Mouse (Mus musculus) left cerebral cortex, adult 11 months (tissue): ENCODE measurements around the gene Zmynd19.

Source experiments
- DNase-seq: peaks from one replicate; pipeline ENCODE4 v3.0.0; 2022; ENCODE audit warnings: low spot score

The Zmynd19 gene

DNA sequence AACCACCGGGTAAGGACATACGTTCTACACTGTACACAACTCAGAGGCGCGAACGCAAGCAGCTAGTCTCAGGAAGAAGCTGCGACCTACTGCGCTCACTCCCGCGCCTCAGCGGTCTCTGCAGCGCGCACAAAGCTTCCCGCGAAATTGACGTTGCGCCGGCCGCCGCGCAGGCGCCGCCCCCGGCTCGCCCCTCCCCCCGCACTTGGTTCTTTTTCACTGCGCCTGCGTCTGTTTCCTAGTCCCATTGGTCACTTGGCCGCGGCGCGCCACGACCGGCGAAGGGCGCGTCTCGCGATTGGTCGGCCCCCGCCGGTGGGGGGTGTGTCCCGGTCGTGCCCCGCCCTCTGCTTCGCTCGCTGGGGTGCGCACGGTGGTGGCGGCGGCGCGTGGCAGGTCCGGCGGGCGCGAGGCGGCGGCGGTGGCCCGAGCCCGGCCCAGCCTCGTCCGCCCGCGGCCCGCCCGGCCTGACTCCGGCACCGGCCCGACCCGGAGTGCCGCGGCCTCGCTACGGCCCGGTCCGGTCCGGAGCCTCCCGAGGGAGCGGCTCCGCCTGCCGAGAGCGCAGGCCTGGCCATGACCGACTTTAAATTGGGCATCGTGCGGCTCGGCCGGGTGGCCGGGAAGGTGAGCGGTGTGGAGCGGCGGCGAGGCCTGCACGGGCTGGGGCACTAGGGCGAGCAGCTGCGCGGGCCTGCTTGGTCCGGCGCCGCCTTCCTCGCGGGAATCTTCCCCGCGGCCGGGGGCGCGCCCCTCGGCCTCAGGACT, at the start of gene Zmynd19:
Gene Zmynd19, plus strand, starts transcription at position 372 of the 768 bp plus-strand sequence.
- DNase-seq = peak; percentile 93

DNA sequence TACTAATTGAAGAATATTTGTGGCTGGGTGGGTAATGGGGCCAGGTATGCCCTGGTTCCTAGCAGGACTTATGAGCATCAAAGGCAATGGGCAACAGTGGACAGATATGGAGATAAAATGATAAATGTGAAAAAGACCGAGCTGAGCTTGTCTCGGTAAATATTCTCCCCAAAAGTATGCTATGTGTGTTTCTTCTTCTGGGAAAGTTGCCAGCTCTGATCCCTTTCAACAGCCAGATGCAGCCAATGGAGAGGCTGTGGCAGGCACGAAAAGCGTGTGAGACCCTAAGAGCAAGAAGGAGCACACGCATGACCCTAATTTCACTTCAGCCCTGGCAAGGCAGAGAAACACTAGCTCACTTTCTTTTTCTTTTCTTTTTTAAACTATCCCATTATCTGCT, 48.5 kb upstream of the Zmynd19 start:
- DNase-seq = no peak

DNA sequence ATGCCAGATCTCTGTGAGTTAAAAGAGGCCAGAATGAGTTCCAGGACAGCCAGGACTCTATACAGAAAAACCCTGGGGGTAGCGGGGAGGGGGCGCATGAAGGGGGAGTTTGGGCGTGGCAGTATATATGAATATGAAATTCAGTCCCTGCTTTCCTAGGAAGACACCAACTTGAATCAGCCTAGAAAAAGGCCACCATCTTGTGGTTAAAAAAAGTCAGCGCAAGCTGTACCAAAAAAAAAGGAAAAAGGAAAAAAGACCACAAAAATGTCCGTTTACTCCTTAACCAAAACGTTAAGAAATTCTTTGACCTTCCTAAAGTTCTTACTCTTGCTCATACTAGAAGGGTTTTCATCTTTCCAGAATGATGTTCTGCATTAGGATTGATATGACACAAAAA, 46.6 kb upstream of the Zmynd19 start:
- DNase-seq = no peak

DNA sequence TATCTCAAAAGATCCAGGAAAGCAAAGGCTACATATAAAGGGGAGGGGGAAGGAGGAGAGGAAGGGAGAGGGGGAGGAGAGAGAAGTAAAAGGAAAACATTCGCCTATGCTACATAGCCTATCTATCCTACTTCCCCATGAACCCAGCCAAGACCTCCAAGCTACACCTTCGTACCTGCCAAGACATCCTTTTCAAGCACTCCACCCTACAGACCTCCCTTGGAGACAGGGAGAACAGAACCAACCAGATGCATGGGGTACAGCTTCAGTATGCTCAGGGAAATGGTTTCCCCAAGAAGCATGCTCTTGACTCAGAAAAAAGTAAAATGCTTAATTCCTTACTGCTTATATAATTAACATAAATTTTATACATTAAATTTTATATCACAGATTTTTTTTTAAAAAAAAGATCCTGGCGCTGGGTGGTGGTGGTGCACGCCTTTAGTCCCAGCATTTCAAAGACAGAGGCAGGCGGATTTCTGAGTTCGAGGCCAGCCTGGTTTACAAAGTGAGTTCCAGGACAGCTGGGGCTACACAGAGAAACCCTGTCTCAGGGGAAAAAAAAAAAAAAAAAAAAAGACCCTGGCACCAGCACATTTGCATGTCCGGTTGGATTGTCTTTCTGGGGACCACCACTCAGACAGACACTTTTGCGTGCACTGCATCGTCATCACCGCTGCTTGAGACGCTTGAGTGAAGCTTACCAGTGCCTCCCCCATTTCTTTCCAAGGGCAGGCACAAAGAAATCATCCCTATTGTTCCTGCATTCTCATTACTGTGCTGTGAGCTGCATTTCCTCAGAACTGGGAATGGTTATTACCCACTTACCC, 44.6 kb upstream of the Zmynd19 start:
- DNase-seq = no peak

- DNase-seq = no peak
Measured at GRCm38 (mm10) chr2:24905653-24906155, 43.9 kb upstream of the Zmynd19 start.

- DNase-seq = no peak
Measured at GRCm38 (mm10) chr2:24910481-24910880, 39.1 kb upstream of the Zmynd19 start.

GRCm38 (mm10) chr2:24912189-24912588, 37.4 kb upstream of the Zmynd19 start:
- no peak for DNase-seq

DNA sequence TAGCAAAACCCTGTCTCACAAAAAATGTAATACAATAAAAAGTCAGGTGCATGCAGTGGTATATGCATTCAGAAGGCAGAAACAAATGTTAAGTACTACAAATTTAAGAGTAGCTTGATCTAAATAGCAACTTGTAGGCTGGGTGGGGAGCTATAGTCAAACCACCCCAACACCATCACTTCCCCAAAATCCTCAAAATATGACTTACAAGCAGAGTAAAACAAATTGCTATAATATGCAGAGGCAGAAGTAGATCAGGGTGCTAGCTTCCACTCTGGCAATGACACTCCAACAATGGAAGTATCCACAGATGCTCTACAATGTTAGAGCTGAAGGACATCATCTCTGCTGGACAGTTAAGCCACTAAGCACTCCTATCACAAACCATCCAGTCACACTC, 37.0 kb upstream of the Zmynd19 start:
- no peak for DNase-seq

GRCm38 (mm10) chr2:24914762-24915161, 34.8 kb upstream of the Zmynd19 start:
- no peak for DNase-seq

GRCm38 (mm10) chr2:24918930-24919838, 30.4 kb upstream of the Zmynd19 start, which contains the start of gene Ehmt1:
Gene Ehmt1 (minus strand): TSS chr2:24919614.
- peak; percentile 92 for DNase-seq

GRCm38 (mm10) chr2:24919839-24920175, 29.8 kb upstream of the Zmynd19 start:
- DNase-seq = no peak

- DNase-seq = no peak
Measured at GRCm38 (mm10) chr2:24923561-24923960, 26.0 kb upstream of the Zmynd19 start.

DNA sequence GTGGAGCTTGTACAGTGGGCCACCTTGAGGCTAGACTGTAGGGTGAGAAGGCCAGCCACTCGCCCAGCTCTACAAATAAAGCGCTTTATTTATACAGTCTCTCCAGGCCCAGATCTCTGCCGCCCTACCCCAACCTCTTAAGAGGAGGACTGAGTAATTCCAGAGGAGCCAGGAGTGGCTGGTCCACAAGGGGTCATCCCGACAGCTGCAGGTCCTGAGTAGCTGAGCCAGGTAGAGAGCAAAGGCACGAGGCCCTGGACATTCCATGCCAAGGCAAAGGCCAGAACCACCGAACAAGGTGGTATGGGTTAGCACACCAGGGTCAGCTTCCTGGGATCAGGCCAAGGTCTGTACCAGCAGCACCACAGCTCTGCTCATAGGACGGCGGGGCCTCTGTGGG, 24.3 kb upstream of the Zmynd19 start:
- DNase-seq = no peak

DNA sequence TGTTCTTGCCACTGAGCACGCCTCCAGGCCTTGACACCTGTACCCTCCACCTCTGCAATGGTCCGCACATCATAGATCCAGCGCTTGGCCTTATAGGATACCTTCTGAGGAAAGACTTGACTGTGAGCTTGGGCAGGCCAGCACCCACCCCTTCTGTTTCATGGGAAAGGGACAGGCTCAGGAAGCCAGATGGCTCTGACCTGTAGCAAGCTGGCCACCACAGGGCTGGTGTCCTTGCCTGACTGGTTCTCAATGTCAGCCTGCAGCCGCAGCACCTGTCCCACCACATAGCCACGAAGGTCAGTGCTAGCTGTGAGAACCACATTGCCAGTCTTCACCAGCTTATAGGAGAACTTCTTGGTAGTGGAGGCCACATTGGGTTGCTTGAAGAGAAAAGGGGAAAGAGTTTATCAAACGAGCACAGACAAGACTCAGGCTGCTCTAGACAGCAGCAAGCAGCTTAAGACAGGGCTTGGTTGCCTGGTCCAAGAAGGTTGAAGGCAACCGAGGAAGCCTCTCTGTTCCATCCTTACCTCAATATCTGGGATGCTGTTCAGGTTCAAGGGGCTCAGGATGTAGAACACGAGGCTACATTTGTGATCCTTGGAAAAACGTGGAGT, 23.1 kb upstream of the Zmynd19 start:
- DNase-seq = no peak

GRCm38 (mm10) chr2:24926965-24927358, 22.6 kb upstream of the Zmynd19 start:
- DNase-seq = no peak

DNA sequence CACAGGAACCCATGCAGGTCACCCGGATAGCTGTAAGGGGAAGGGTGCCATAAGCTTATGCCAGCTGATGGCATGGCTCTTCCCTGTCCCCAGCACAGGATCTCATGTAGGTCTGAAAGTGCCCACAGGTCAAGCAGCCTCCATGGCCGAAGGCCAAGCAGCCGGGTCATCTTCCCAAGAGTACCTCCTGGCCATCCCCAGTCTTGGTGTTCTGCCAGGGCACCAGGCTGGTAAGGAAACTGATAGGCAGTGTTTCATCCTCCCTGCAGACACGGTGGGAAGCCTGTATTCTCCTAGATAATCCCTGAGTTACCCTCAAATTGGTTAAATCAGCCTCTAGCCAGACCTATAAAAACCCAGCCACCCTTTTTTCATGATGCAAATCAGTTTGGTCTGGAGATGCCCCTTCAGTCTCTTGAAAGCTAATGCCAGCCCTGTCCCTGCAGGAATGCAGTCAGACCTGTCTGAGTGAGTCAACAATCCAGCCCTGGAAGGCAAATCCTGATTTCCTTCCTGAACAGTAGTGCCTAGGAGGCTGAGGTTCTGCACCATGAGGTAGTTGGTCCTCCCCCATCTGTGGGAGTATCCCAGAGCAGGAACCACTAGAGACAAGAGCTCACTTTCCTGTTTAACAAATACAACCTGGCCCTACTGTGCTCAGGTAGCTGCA, 21.6 kb upstream of the Zmynd19 start:
- DNase-seq = no peak

DNA sequence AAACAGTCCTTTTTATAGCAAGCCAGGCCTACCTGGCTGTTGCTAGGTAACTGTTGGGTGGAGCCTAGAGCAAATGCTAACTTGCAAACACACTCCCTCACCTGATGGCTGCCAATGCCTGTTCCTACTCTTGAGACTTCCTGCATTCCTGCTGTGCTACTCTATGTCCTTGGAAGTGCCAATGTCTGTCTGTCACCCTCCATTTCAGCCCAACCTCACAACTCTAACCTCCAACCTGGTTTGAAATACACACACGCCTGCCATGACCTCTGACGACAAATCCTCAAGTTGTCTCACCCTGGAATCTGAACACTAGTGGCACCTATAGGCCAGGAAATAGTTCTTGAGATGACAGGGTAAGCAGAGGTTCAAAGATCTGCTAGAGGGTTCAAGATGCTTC, 20.5 kb upstream of the Zmynd19 start:
- no peak for DNase-seq

GRCm38 (mm10) chr2:24929593-24929992, 20.0 kb upstream of the Zmynd19 start:
- DNase-seq = no peak

GRCm38 (mm10) chr2:24934441-24934963, 15.1 kb upstream of the Zmynd19 start:
- DNase-seq = no peak

DNA sequence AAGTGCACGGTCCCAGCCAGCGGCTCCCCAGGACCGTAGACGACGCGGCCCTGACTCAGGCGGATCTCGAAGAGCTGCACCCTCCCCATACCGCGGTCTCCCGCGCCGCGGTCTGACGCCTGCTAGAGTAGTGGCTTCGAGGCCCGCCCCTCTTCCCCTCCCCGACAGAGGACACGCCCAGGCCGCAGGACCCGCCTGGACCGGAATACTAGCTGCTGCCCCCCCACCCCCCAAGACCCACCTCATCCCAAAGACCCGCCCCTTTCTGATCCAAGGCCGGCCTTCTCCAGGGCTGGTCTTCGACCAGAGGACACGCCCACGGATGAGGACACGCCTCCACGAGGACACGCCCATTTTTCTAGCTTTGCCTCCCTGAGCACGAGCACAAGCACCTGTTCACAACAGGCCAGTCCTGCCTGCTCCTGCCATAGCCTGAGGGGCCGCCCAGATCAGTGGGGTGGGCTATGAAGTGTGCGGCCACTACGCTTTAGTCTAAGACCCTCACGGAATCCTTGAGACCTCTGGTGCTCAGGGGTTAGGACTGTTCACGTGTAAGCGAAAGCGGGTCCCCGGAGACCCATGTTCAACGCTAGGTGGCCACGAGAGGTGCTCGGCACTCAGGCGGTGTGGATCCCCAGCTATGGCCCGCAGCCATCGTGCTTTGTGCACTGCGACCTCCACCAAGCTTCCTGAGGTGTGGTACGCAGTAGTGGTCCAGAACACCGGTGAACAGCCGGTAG, 14.4 kb upstream of the Zmynd19 start, which contains the start of gene Arrdc1:
Gene Arrdc1, minus strand, starts transcription at position 196 of the 740 bp plus-strand sequence.
- DNase-seq = peak; percentile 82
